Mouse (Mus musculus) brain, embryonic 14.5 days (tissue): ENCODE measurements around the gene Mrpl38.

Source experiments
- CTCF ChIP-seq: fragments of 200-500 bp; IDR thresholded peaks from 2 replicates; pipeline ENCODE4 v1.5.1; 2012; ENCODE audit warnings: inconsistent platforms, mild to moderate bottlenecking, moderate library complexity, borderline replicate concordance; ENCODE audit not compliant: insufficient read depth, insufficient read length; ENCODE audit errors: extremely low read depth
- POLR2A ChIP-seq: fragments of 200-500 bp; IDR thresholded peaks from 2 replicates; pipeline ENCODE4 v1.6.1; 2012; ENCODE audit warnings: mild to moderate bottlenecking, inconsistent platforms, borderline replicate concordance; ENCODE audit not compliant: poor library complexity, insufficient read depth, insufficient read length, severe bottlenecking; ENCODE audit errors: extremely low read depth

- TF ChIP-seq CTCF (no peak), POLR2A (no peak)
Observed at GRCm38 (mm10) chr11:116187226-116187930, 48.7 kb upstream of the Mrpl38 start.
